Mouse (Mus musculus) embryo, embryonic 9.5 days (tissue): ENCODE results near the gene Rora.

ENCODE experiments used
- DNase-seq: peaks from one replicate; pipeline ENCODE4 v3.0.0-alpha.2; 2017; ENCODE audit errors: extremely low spot score

Rora gene

DNA sequence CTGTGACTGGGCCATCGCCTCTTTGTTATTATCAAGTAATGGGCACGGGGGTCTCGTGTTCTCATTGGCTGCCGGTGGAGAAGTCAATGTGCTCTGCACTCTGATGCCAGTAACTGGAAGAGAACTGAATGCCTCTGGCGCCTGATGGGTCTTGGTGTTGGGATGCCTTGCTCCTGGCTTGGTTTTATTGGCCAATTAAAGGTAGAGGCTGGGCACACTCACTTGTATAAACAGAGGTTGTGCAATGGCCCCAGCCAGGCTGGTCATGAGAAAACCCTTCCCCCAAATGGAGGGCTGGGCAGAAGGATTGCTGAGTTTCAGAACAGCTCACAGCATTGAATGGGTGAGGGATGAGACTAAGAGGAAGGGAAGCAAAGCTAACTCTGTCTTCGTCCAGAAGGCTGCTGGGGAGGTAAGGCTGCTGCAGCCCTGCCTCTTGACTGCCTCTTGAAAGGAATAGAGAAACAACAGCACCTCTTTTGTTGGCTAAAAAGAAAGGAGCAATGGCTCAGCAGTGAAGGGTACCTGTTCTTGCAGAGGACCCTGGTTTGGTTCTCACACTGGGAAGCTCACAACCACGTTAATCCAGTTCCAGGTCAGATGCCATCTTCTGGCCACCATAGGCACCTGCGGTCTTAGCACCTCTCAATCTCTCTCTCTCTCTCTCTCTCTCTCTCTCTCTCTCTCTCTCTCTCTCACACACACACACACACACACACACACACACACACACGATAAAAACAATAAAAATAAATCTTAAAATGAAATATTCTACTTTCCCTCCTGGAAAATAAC lies 653.3 kb downstream of the Rora start:
- DNase-seq = no peak

- DNase-seq = no peak
Observed at GRCm38 (mm10) chr9:69307974-69308373, 654.4 kb downstream of the Rora start.

DNA sequence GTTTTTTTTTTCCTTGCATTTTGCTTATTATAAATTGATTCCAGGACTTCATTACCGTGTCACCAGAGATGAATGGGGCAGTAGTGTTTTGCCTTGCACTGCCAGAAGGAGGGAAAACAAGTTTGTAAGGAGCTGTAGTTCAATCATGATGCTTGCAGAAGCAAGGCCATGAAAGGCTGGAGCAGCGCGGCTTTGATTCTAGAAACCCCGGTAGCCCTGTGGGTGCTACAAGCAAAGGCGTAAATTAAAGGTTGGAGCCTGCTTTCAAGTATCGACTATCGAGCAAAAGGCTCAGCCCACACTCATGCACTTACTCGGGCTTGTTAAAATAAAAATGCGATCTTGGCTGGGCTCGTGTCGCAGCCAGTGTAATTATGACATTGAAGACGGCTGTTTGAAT lies 656.9 kb downstream of the Rora start:
- no peak for DNase-seq

DNA sequence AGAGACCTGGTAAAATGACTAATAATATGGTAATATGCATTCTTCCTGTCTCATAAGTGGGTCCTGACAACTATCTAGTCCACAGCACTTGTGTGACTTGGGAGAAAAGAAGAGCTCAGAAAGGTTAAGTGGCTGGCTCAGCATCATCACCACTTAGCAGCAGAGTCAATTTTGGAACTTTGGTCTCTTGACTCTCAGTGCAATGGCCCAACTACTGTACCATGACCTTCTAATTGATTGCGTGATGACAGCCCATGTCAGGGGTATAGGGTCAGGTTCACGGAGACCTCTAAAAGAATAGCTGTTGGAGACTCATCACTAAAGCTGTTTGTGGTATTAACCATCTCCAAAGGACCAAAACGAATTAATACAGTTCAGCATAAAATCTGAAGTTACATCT lies 659.7 kb downstream of the Rora start:
- DNase-seq = no peak

DNA sequence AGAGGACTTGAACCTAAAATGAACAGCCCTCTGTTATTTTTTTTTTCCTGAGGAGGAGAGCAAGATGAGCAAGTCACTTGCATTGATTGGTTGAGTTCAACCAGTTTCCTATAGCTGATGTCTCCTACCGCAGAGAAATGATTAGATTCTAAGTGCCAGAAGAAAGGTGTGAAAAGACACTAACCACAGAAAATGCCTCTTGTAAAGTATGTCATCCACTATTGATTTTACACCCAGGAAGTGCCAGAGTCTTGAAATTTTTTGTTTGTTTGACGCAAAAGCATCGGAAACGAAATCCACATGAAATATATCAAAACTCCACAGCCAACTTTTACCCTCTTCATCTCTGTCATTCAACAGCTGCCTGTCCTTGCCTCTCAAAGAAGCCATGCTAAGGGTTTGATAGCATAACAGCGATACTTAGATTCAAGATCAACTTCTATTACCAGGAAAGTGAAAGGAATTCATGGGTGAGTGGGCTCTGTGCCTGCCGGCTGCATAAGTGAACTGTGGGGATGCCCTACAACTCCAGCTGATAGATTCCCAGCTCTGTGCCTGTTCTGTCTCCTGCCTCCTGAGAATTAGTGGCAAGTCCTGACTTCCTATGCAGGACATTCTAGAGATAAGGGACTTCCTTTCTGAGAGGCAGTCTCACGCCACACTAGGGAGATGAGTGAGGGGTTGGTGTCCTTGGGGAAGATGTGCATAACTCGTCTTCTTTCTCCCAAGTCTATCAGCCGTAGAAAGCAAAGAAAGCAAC lies 661.0 kb downstream of the Rora start:
- DNase-seq = no peak

- DNase-seq = no peak
Observed at GRCm38 (mm10) chr9:69317527-69318115, 664.0 kb downstream of the Rora start.

- no peak for DNase-seq
Observed at GRCm38 (mm10) chr9:69319434-69319833, 665.8 kb downstream of the Rora start.

GRCm38 (mm10) chr9:69319913-69320634 lies 666.5 kb downstream of the Rora start:
- DNase-seq = no peak

DNA sequence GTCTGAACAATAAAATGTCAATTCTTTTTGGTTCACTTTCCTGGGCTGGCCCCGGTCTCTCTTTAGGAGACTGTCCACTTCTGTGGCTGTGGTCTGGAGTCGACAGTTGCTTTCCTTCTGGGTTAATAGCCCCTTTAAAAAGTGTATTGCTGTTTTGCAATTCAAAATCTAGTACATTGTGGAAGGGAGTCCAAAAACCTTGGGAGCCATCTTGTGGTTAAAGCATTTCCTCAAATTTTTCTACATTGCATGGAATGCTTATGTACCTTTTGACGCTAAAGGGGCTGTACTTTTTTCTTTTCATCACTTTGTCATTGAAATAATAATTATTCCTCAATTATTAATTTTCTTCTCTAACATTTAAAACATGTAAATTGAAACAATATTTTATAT lies 667.0 kb downstream of the Rora start:
- DNase-seq = no peak

GRCm38 (mm10) chr9:69321956-69322355 lies 668.4 kb downstream of the Rora start:
- DNase-seq = no peak

DNA sequence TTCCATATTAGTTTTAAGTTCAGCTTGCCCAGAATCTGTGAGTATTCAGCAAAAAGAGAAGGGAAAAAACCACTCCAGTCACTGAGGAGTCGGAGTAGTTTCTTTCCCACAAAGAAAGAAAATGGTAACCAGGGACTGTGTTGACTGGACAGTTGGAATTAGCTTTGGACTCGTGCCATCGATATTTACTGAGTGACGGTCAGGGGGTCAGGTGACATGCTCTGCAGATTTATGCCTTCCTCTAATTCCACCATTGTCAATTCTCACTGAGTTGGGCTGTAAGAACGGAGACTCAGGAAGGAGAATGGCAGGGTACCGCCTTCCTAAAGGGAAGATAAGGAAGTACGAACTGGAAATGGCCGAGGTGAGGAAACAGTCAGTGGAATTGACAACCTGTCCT lies 670.2 kb downstream of the Rora start:
- DNase-seq = no peak

DNA sequence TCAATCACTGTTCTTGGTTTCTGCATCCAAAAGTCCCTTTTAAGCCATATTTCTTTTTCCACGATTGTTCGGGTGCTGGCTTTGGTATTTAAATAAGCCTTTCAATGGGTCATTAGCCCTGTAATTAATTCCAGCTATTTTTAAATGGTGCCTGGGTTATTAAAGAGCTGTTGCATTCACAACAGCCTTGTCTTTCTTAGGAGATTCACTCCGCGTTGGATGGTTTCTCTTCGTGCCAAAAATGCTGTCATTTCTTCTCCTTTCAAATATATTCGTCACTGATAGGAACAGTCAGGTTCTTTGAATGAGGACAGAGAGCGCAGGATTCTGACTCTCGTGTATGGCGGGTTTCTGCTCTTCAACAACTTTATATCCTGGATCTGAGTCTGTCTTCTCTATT lies 673.5 kb downstream of the Rora start:
- DNase-seq = no peak

- DNase-seq = no peak
Observed at GRCm38 (mm10) chr9:69327591-69327990, 674.0 kb downstream of the Rora start.

DNA sequence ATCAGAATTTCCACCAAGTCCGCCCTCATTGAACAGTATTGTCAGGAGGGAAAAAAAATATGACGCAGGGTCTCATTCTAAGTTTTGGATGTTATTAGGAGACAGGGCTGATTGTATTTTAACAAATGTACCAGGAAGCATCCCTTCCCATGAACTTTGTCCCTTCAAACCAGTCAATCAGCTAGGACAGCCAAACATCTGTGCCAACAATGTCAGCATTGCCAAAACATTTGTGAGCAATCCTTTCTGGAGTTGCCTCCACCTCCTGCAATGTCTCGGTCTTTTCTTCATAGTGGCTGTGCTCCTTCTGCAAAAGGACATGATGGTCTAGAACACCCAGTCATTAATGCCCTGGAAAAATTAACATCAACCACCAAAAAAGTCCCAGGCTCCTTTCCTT lies 678.2 kb downstream of the Rora start:
- DNase-seq = no peak

DNA sequence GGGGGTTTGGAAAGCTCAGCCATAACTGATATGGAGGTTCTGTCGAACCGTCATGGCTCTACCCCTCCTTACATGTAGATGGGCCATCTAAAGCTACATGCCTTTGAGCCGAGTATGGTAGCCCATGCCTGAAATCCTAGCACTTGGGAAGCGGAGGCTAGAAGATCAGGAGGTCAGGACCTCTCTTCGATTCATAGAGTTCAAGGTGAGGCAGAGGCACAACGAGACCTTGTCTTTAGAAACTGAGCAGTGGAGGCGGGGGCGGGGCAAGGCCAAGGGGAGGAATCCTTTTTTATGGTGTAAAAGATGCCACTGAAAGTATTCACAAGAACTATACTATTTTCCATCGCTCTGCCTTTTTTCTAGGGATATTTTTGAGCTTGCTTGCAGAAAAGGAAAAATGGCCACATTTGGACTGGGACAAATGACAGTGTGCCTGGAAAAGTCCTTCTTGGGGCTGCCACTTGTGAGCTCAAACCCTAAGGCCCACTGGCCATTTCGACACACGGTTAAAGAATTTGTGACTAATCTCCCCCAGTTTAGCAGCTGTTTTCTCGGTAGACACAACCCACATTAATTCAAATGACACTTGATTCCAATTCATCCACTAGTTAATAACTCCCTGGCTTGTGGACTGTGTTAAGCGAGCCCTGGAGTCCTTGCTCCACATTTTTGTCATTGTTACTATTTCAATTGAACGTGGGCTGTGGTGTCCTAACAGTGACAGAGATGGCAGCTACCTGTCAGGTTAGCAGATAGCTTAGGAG lies 679.4 kb downstream of the Rora start:
- no peak for DNase-seq

- no peak for DNase-seq
Observed at GRCm38 (mm10) chr9:69333654-69334053, 680.1 kb downstream of the Rora start.

- DNase-seq = no peak
Observed at GRCm38 (mm10) chr9:69334106-69334505, 680.5 kb downstream of the Rora start.

DNA sequence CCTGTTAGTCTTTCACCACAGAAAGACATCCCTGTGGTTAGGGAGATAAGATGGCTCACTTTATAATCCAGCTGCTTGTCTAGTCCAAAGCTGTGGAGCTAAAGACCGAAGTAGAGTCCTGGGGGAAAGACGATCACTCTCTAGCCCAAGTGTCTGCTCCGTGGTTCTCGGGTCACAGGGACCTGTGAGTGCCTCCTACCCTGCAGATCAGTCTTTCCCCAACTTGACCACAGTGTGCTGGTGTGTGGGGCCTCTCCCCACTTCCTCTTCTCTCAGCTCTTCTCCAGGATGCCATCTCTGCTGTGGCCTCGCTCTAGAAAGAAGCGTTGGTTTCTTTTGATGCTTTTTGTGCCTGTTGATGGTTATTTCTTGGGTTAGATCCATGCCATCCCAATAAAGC lies 682.5 kb downstream of the Rora start:
- no peak for DNase-seq

GRCm38 (mm10) chr9:69339199-69339598 lies 685.6 kb downstream of the Rora start:
- DNase-seq = no peak

DNA sequence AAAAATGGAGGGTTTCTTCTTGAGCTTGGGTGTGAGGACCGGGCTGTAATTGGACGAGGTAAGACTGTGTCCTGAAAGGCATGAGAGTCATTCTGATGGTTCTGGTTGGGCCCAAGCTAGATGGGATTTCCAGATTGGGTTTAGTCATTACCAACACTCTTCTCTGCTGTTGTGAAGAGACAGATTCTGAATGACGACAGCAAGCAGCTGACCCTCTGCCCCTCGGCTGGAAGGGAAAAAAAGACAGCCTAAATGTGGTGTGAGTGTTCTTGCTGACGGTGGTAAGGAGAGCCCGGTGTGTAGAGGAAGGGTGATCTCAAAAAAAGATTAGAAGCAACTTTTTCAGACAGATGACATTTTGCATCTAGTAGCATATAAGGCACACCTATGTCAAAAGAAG lies 686.2 kb downstream of the Rora start:
- no peak for DNase-seq

DNA sequence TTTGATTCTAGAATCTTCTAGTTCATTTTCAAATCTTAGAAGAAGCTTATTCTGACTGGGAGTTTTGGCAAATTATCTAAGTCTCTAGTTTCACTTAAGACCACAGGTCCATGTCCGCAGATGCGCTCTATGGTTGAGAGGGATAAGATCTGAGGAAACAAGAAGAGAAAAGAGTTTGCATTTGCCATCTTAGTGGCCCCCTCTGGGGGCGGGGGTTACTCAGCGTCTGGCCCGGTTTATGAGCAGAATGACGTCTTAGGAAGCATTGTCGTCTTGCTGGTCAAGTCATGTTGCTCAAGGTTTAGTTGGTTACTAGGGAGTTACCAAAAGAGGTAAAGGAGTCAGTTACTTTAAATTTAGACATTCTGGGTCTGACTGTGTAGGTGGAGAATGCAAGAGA lies 686.8 kb downstream of the Rora start:
- no peak for DNase-seq

DNA sequence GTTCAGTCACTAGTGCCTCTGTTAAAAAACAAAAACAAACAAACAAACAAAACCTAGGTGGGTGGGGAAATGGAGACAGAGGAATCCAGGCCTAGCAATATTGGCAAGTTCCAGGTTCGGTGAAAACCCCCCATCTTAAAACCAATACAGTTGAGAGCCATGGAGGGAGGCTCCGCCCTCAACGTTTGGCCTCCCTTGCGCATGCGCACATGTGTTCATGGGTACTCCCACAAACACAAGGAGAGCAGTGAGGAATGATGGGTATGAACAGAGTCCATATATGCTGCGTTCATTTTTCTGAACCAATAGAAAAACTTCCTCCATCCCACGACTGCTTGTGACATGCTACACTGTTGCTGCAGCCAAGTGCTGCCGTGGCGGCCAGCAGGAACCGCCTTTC lies 690.3 kb downstream of the Rora start:
- no peak for DNase-seq
